Mouse (Mus musculus) forebrain, postnatal 0 days (tissue): Measurements from ENCODE around the gene Elf1. TPM values are rescaled to one million over a fixed set of nuclear protein-coding genes. Genes with fewer than 3 reads are reported as not detected.

ENCODE experiments used
- ATAC-seq: fragments of 200-750 bp; cut with Nextera tagmentation; 2 replicates; pipeline ENCODE4 v1.8.0; 2017; ENCODE audit warnings: mild to moderate bottlenecking, moderate library complexity
- DNase-seq: peaks from one replicate; pipeline ENCODE4 v3.0.0-alpha.2; 2015
- H3K27ac ChIP-seq: fragments of 300-500 bp; sonication (generic); 2 replicates; pipeline ENCODE4 v1.5.1; 2014; ENCODE audit warnings: low read depth, mild to moderate bottlenecking, antibody characterized with exemption, low read length, moderate library complexity, mixed read lengths
- H3K27me3 ChIP-seq: fragments of 300-500 bp; sonication (generic); 2 replicates; pipeline ENCODE4 v1.6.1; 2014; ENCODE audit warnings: mild to moderate bottlenecking, low read length, mixed read lengths; ENCODE audit not compliant: insufficient read depth
- H3K36me3 ChIP-seq: fragments of 300-500 bp; sonication (generic); 2 replicates; pipeline ENCODE4 v1.6.1; 2014; ENCODE audit warnings: mild to moderate bottlenecking, moderate library complexity; ENCODE audit not compliant: insufficient read depth
- H3K4me1 ChIP-seq: fragments of 300-500 bp; sonication (generic); 2 replicates; pipeline ENCODE4 v1.6.1; 2014; ENCODE audit warnings: antibody characterized with exemption; ENCODE audit not compliant: insufficient read depth
- H3K4me2 ChIP-seq: fragments of 300-500 bp; sonication (generic); 2 replicates; pipeline ENCODE4 v1.6.1; 2014; ENCODE audit warnings: low read depth, mild to moderate bottlenecking, moderate library complexity
- H3K4me3 ChIP-seq: fragments of 300-500 bp; sonication (generic); 2 replicates; pipeline ENCODE4 v1.5.1; 2014; ENCODE audit warnings: low read depth, low read length, mixed read lengths
- H3K9ac ChIP-seq: fragments of 300-500 bp; sonication (generic); 2 replicates; pipeline ENCODE4 v1.6.1; 2014; ENCODE audit warnings: mild to moderate bottlenecking
- H3K9me3 ChIP-seq: fragments of 300-500 bp; sonication (generic); 2 replicates; pipeline ENCODE4 v1.6.1; 2016; ENCODE audit warnings: low read length
- CTCF ChIP-seq: sonication (generic); IDR thresholded peaks from 2 replicates; pipeline ENCODE4 v1.5.1; 2016; ENCODE audit warnings: antibody characterized with exemption, control low read depth, low read depth
- WGBS: fragments of 180-500 bp; shearing (Covaris S2); extraction: QIAGEN DNeasy Blood & Tissue Kit; methylation state at CpG from one replicate; pipeline ENCODE4 v1.1.7; 2014; 5-methylcytosine and 5-hydroxymethylcytosine counted together
- polyA plus RNA-seq: library from polyadenylated mRNA; unstranded; fragments of >200 nt; fragmentation: Nextera tagmentation; extraction: Ambion mirVana; gene quantifications from 2 replicates; pipeline ENCODE4 v1.2.1, GENCODE M21; 2015
- total RNA-seq: library from RNA; depleted of rRNA; stranded (reverse); fragments of >200 nt; gene quantifications from 2 replicates; pipeline ENCODE4 v1.2.3, GENCODE M21; 2014

Elf1 gene
- total and polyA plus RNA-seq, 2 experiments from 2014 or later = 2.3 to 8.9 TPM

GRCm38 (mm10) chr14:79508662-79509305, 27.8 kb downstream of the Elf1 start:
- no peak for TF ChIP-seq CTCF
- no peak overlapping the region for H3K9ac ChIP-seq
- no peak overlapping the region for H3K4me2 ChIP-seq
- WGBS = 83% methylated on average over 9 of the region's 9 CpGs
- H3K9me3 ChIP-seq = no peaks in the 10 kb centered on the region
- ATAC-seq (no peak), DNase-seq (no peak)
- H3K4me1 ChIP-seq = no peaks in the 10 kb centered on the region
- no peak overlapping the region for H3K4me3 ChIP-seq
- H3K27me3 ChIP-seq = no peaks in the 10 kb centered on the region
- no peak overlapping the region for H3K27ac ChIP-seq
- H3K36me3 ChIP-seq = no peaks in the 10 kb centered on the region

GRCm38 (mm10) chr14:79511521-79511920, 30.5 kb downstream of the Elf1 start:
- no peak for TF ChIP-seq CTCF
- Histone ChIP-seq H3K9me3 (no peaks in the 10 kb centered on the region), H3K4me1 (no peaks in the 10 kb centered on the region), H3K4me3 (no peak overlapping the region), H3K9ac (no peak overlapping the region), H3K36me3 (no peaks in the 10 kb centered on the region), H3K4me2 (no peak overlapping the region), H3K27ac (no peak overlapping the region), H3K27me3 (no peaks in the 10 kb centered on the region)
- WGBS = 78% methylated on average over 1 of the region's 1 CpGs
- ATAC-seq = no peak
- DNase-seq = no peak

- Histone ChIP-seq H3K4me2 (no peak overlapping the region), H3K36me3 (no peaks in the 10 kb centered on the region), H3K27me3 (no peaks in the 10 kb centered on the region), H3K27ac (no peak overlapping the region), H3K9me3 (no peaks in the 10 kb centered on the region), H3K4me3 (no peak overlapping the region), H3K9ac (no peak overlapping the region), H3K4me1 (no peaks in the 10 kb centered on the region)
- no peak for TF ChIP-seq CTCF
- no peak for ATAC-seq
- WGBS = 71% methylated on average over 2 of the region's 2 CpGs
- no peak for DNase-seq
These were observed 33.0 kb downstream of the Elf1 start for GRCm38 (mm10) chr14:79513951-79514350.

GRCm38 (mm10) chr14:79515100-79515499, 34.1 kb downstream of the Elf1 start:
- ATAC-seq = no peak
- no peaks in the 10 kb centered on the region for H3K36me3 ChIP-seq
- 73% methylated on average over 8 of the region's 8 CpGs for WGBS

GRCm38 (mm10) chr14:79515511-79516242, 34.7 kb downstream of the Elf1 start:
- Histone ChIP-seq H3K4me1 (no peaks in the 10 kb centered on the region), H3K27me3 (no peaks in the 10 kb centered on the region), H3K27ac (no peak overlapping the region), H3K36me3 (no peaks in the 10 kb centered on the region), H3K9ac (no peak overlapping the region), H3K9me3 (no peaks in the 10 kb centered on the region), H3K4me3 (no peak overlapping the region), H3K4me2 (no peak overlapping the region)
- ATAC-seq (no peak), DNase-seq (no peak)
- WGBS = 68% methylated on average over 8 of the region's 8 CpGs
- no peak for TF ChIP-seq CTCF

More at GRCm38 (mm10) chr14:79515100-79515499, 34.1 kb downstream of the Elf1 start:
- Histone ChIP-seq H3K4me2 (no peak overlapping the region), H3K4me1 (no peaks in the 10 kb centered on the region), H3K27ac (no peak overlapping the region), H3K9ac (no peak overlapping the region), H3K27me3 (no peaks in the 10 kb centered on the region), H3K9me3 (no peaks in the 10 kb centered on the region), H3K4me3 (no peak overlapping the region)
- no peak for TF ChIP-seq CTCF
- DNase-seq = no peak

GRCm38 (mm10) chr14:79516243-79516610, 35.2 kb downstream of the Elf1 start:
- no peaks in the 10 kb centered on the region for H3K36me3 ChIP-seq
- TF ChIP-seq CTCF = no peak
- no peak overlapping the region for H3K27ac ChIP-seq
- ATAC-seq (no peak), DNase-seq (no peak)
- H3K4me2 ChIP-seq = no peak overlapping the region
- no peak overlapping the region for H3K9ac ChIP-seq
- no peak overlapping the region for H3K4me3 ChIP-seq
- no peaks in the 10 kb centered on the region for H3K27me3 ChIP-seq
- no peaks in the 10 kb centered on the region for H3K4me1 ChIP-seq
- 67% methylated on average over 5 of the region's 5 CpGs for WGBS
- no peaks in the 10 kb centered on the region for H3K9me3 ChIP-seq

- no peak overlapping the region for H3K27ac ChIP-seq
- no peak for DNase-seq
- no peak overlapping the region for H3K4me3 ChIP-seq
- no peak overlapping the region for H3K4me2 ChIP-seq
- no peaks in the 10 kb centered on the region for H3K4me1 ChIP-seq
- ATAC-seq = no peak
- TF ChIP-seq CTCF = no peak
- no peak overlapping the region for H3K9ac ChIP-seq
- no peaks in the 10 kb centered on the region for H3K27me3 ChIP-seq
- no peaks in the 10 kb centered on the region for H3K9me3 ChIP-seq
- no peaks in the 10 kb centered on the region for H3K36me3 ChIP-seq
- 83% methylated on average over 2 of the region's 2 CpGs for WGBS
These were observed 35.8 kb downstream of the Elf1 start for GRCm38 (mm10) chr14:79516751-79517150.
